Mouse (Mus musculus): Measurements from ENCODE around the gene Isy1. TPM values are rescaled to one million over a fixed set of nuclear protein-coding genes. Genes with fewer than 3 reads are reported as not detected.
A peak's percentile ranks its signal among the peaks of the same experiment; 100 is the strongest.

Isy1 gene
- polyA plus RNA-seq, 1 experiment = 56.0 TPM

DNA sequence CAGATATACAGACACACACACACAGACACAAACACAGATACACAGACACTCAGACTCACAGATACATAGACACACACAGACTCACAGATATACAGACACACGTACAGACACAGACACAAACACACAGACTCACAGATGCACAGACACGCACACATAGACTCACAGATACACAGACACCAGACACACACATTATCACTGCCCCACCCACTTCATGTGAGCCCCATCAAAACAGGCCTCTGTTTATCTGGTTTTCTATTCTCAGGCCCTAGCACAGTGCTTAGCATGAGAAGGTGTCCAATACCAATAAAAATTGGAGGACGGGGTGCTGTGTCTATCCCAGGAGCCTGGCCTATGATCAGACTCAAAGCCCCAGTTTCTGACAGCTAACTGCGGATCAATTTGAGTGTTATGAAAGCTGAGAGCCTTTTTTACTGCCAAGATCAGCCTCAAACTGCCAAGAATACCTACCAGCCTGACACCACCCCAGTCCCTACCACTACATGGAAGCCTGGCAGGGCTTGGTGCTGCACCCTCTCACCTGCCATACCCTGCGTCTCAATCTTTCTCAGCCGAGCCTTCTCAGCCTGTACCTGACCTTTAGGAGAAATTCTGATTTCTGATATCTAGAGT is 42.2 kb downstream of the Isy1 start:
- Histone ChIP-seq H3K4me3 (ENCODE audit: low read depth, low read length) (no peak overlapping the region), H3K9me3 (replicated peaks; ENCODE audit: control insufficient read depth, insufficient read depth, low read length, poor library complexity, severe bottlenecking) (no peaks in the 10 kb centered on the region), H3K36me3 (ENCODE audit: control insufficient read depth, insufficient read depth, low read length, poor library complexity, severe bottlenecking) (no peaks in the 10 kb centered on the region), H3K27ac (ENCODE audit: insufficient read depth, low read length) (0 out of 2 replicates have a peak overlapping the region, but pooled peaks have one; percentile 12), H3K4me1 (ENCODE audit: control insufficient read depth, insufficient read depth, low read length) (peaks cover 3% of the 10 kb centered on the region), H3K9ac (ENCODE audit: low read depth, poor library complexity, severe bottlenecking) (no peak overlapping the region), H3K27me3 (ENCODE audit: control insufficient read depth, insufficient read depth, low read length, poor library complexity, severe bottlenecking) (no peaks in the 10 kb centered on the region)
- TF ChIP-seq CTCF (IDR thresholded peaks at IDR 0.05; ENCODE audit: low read depth, low read length) (no peak), POLR2A (IDR thresholded peaks at IDR 0.05; ENCODE audit: insufficient read depth, low read length) (no peak), EP300 (IDR thresholded peaks at IDR 0.05; ENCODE audit: insufficient read depth, low read depth, low read length) (no peak)

DNA sequence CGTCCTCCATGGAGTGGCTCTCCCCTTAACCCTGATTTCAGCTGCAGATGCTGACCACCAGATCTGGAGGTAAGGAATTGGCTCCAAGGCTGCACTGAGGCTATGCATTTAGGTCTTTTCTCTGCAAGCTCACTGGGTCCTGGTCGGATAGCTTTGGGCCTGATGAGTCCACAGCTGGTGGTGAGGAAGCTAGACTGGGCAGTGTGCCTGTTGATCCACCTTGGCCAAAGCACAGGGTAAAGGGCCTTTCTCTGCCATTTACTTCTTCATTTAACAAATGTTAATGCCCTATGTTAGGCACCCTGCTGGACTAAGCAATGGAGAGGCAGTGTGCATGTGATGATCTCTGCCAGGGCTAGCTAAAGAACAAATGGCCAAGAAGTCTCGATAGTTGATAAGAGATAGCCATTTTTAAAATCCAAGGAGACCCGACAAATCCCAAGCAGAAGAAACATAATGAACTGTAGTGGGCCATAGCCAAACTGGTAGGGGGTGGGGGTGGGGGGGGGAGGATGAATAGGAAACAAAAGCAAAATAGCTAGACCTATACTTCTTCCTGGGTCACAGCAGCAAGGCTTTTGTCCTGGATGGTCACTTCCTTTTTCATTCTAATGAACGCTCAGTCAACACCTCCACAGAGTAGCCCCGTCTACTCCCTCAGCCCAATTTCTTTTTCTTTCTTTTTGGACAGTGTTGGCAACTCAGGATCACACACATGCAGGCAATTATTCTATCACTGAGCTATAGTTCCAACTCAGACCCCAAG is 43.0 kb downstream of the Isy1 start:
- no peak overlapping the region for H3K27ac ChIP-seq (ENCODE audit: insufficient read depth, low read length)

DNA sequence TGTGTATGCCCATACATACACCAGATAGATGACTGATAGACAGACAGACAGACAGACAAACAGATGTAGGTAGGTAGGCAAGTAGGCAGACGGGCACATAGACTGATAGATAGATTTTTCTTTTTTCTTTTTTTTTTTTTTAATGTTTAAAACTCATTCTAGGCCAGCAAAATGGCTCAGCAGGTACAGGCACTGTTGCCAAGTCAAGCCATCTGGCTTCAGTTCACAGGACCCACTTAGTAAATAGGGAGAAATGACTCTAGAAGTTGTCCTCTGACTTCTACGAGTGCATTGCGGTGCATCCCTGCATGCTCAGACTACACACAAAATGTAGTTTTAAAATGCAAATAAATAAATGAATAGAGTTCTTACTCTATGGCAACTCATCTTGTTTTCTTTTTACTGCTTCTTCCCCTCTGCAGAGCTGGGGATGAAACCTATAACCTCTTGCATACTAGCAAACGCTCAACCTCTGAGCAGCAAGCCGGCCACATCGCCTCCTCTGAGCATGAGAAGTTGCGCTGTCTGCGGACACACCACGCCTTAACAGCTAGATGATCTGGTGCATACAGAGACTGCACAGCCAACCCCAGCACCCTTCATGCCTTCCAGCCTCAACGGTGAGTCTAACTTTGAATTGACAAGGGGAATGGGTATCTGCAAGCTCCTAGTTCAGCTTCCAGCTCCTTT is 44.6 kb downstream of the Isy1 start:
- H3K36me3 ChIP-seq (ENCODE audit: control insufficient read depth, insufficient read depth, low read length, poor library complexity, severe bottlenecking) = no peaks in the 10 kb centered on the region
- no peak overlapping the region for H3K27ac ChIP-seq (ENCODE audit: insufficient read depth, low read length)
- H3K9ac ChIP-seq (ENCODE audit: low read depth, poor library complexity, severe bottlenecking) = no peak overlapping the region
- H3K4me3 ChIP-seq (ENCODE audit: low read depth, low read length) = no peak overlapping the region
- TF ChIP-seq EP300 (IDR thresholded peaks at IDR 0.05; ENCODE audit: insufficient read depth, low read depth, low read length) (no peak), CTCF (IDR thresholded peaks at IDR 0.05; ENCODE audit: low read depth, low read length) (no peak), POLR2A (IDR thresholded peaks at IDR 0.05; ENCODE audit: insufficient read depth, low read length) (no peak)
- H3K9me3 ChIP-seq (replicated peaks; ENCODE audit: control insufficient read depth, insufficient read depth, low read length, poor library complexity, severe bottlenecking) = no peaks in the 10 kb centered on the region
- peaks cover 3% of the 10 kb centered on the region for H3K4me1 ChIP-seq (ENCODE audit: control insufficient read depth, insufficient read depth, low read length)
- H3K27me3 ChIP-seq (ENCODE audit: control insufficient read depth, insufficient read depth, low read length, poor library complexity, severe bottlenecking) = no peaks in the 10 kb centered on the region

More for the DNA sequence above, 43.0 kb downstream of the Isy1 start:
- H3K36me3 ChIP-seq (ENCODE audit: control insufficient read depth, insufficient read depth, low read length, poor library complexity, severe bottlenecking) = no peaks in the 10 kb centered on the region
- no peak overlapping the region for H3K4me3 ChIP-seq (ENCODE audit: low read depth, low read length)
- no peak overlapping the region for H3K9ac ChIP-seq (ENCODE audit: low read depth, poor library complexity, severe bottlenecking)
- H3K9me3 ChIP-seq (replicated peaks; ENCODE audit: control insufficient read depth, insufficient read depth, low read length, poor library complexity, severe bottlenecking) = no peaks in the 10 kb centered on the region
- H3K27me3 ChIP-seq (ENCODE audit: control insufficient read depth, insufficient read depth, low read length, poor library complexity, severe bottlenecking) = no peaks in the 10 kb centered on the region
- TF ChIP-seq EP300 (IDR thresholded peaks at IDR 0.05; ENCODE audit: insufficient read depth, low read depth, low read length) (no peak), POLR2A (IDR thresholded peaks at IDR 0.05; ENCODE audit: insufficient read depth, low read length) (no peak), CTCF (IDR thresholded peaks at IDR 0.05; ENCODE audit: low read depth, low read length) (no peak)
- peaks cover 3% of the 10 kb centered on the region for H3K4me1 ChIP-seq (ENCODE audit: control insufficient read depth, insufficient read depth, low read length)

- TF ChIP-seq CTCF (IDR thresholded peaks at IDR 0.05; ENCODE audit: low read depth, low read length) (no peak), EP300 (IDR thresholded peaks at IDR 0.05; ENCODE audit: insufficient read depth, low read depth, low read length) (no peak), POLR2A (IDR thresholded peaks at IDR 0.05; ENCODE audit: insufficient read depth, low read length) (no peak)
- H3K9ac ChIP-seq (ENCODE audit: low read depth, poor library complexity, severe bottlenecking) = no peak overlapping the region
- H3K27ac ChIP-seq (ENCODE audit: insufficient read depth, low read length) = no peak overlapping the region
- no peaks in the 10 kb centered on the region for H3K27me3 ChIP-seq (ENCODE audit: control insufficient read depth, insufficient read depth, low read length, poor library complexity, severe bottlenecking)
- H3K4me1 ChIP-seq (ENCODE audit: control insufficient read depth, insufficient read depth, low read length) = peaks cover 3% of the 10 kb centered on the region
- H3K36me3 ChIP-seq (ENCODE audit: control insufficient read depth, insufficient read depth, low read length, poor library complexity, severe bottlenecking) = no peaks in the 10 kb centered on the region
- no peak overlapping the region for H3K4me3 ChIP-seq (ENCODE audit: low read depth, low read length)
- no peaks in the 10 kb centered on the region for H3K9me3 ChIP-seq (replicated peaks; ENCODE audit: control insufficient read depth, insufficient read depth, low read length, poor library complexity, severe bottlenecking)
These were observed 46.8 kb downstream of the Isy1 start for GRCm38 (mm10) chr6:87791826-87792225.

DNA sequence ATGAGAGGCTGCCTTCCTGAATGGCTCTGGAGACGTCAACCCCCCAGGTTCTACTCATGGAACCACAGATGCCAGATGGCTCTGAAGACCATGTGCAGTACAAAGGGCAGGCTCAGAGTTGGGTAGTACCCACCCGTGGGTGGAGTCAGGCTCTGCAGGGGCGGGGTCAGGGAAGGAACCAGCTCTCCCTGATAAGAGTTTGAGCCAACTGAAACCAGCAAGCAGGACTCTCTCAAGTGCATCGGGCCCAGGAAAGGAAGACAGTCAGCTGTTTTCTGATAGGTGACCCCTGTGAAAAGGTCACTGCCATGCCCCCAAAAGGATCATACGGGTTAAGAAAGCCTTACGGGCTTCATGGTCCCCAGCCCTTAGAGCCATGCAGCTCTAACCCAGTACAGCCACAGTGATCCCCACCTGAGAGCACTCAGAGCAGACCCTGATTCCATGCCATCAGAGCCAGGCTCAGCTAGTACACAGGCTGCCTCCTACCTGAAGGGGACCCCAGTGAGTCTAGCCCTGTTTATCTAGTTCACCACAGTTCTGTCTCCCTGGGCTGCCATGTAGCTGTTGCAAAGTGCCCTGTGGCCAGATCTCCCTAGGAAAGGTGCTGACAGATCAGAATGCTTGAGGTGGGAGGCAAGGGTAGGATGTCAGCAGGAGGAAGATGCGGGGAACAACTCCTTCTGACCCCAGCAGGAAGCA is 47.7 kb downstream of the Isy1 start:
- Histone ChIP-seq H3K36me3 (ENCODE audit: control insufficient read depth, insufficient read depth, low read length, poor library complexity, severe bottlenecking) (no peaks in the 10 kb centered on the region), H3K4me1 (ENCODE audit: control insufficient read depth, insufficient read depth, low read length) (peaks cover 3% of the 10 kb centered on the region), H3K9ac (ENCODE audit: low read depth, poor library complexity, severe bottlenecking) (no peak overlapping the region), H3K27ac (ENCODE audit: insufficient read depth, low read length) (no peak overlapping the region), H3K27me3 (ENCODE audit: control insufficient read depth, insufficient read depth, low read length, poor library complexity, severe bottlenecking) (no peaks in the 10 kb centered on the region), H3K4me3 (ENCODE audit: low read depth, low read length) (no peak overlapping the region), H3K9me3 (replicated peaks; ENCODE audit: control insufficient read depth, insufficient read depth, low read length, poor library complexity, severe bottlenecking) (no peaks in the 10 kb centered on the region)
- TF ChIP-seq EP300 (IDR thresholded peaks at IDR 0.05; ENCODE audit: insufficient read depth, low read depth, low read length) (no peak), CTCF (IDR thresholded peaks at IDR 0.05; ENCODE audit: low read depth, low read length) (no peak), POLR2A (IDR thresholded peaks at IDR 0.05; ENCODE audit: insufficient read depth, low read length) (no peak)
